Mouse (Mus musculus): ENCODE data around the gene Prkcb. TPM values are rescaled to one million over a fixed set of nuclear protein-coding genes. Genes with fewer than 3 reads are reported as not detected.

Prkcb gene
- polyA plus RNA-seq, 1 experiment from 2014 or later, result 6.2 TPM

- Histone ChIP-seq H3K36me3 (no peaks in the 10 kb centered on the region), H3K4me3 (no peak overlapping the region), H3K9me3 (no peaks in the 10 kb centered on the region), H3K27ac (replicated peaks) (no peak overlapping the region), H3K27me3 (replicated peaks) (no peaks in the 10 kb centered on the region), H3K4me2 (no peak overlapping the region), H3K9ac (0 out of 2 replicates have a peak overlapping the region, but pooled peaks have one; percentile 10), H3K4me1 (peaks cover 13% of the 10 kb centered on the region; the same call in 1 of the 2 replicates)
- WGBS, result 29% methylated on average over 6 of the region's 6 CpGs
- no peak for ATAC-seq (ENCODE audit: extremely low read depth, insufficient number of reproducible peaks, low FRiP score, low TSS enrichment)
These were observed 101.1 kb downstream of the Prkcb start for GRCm38 (mm10) chr7:122389633-122390032.

- 0 out of 2 replicates have a peak overlapping the region, but pooled peaks have one; percentile 10 for H3K9ac ChIP-seq
- H3K4me3 ChIP-seq, result no peak overlapping the region
- no peak overlapping the region for H3K4me2 ChIP-seq
- H3K9me3 ChIP-seq, result no peaks in the 10 kb centered on the region
- no peak for ATAC-seq (ENCODE audit: extremely low read depth, insufficient number of reproducible peaks, low FRiP score, low TSS enrichment)
- no peaks in the 10 kb centered on the region for H3K27me3 ChIP-seq (replicated peaks)
- no peak overlapping the region for H3K27ac ChIP-seq (replicated peaks)
- H3K36me3 ChIP-seq, result no peaks in the 10 kb centered on the region
- peaks cover 13% of the 10 kb centered on the region; the same call in 1 of the 2 replicates for H3K4me1 ChIP-seq
- 54% methylated on average over 5 of the region's 5 CpGs for WGBS
These were observed 101.6 kb downstream of the Prkcb start for GRCm38 (mm10) chr7:122390200-122390599.

DNA sequence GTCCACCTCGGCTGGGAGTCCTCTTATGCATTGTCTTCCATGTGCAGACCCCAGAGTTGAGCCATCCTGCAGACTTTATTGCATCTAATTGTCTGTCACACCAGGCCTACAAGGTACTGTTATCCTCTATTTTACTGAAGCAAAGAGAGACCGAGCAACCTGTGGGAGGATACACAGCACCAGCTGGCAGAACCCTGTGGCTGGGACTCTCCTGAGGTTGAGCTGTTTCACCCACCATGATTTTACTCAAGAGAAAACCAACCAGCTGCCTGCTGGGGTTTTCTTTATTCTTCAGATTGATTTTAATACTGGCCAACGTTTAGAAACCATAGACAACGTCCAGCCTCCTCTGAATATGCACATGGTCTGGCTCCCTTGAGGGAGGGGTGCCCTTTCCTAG, 102.1 kb downstream of the Prkcb start:
- H3K27me3 ChIP-seq (replicated peaks), result no peaks in the 10 kb centered on the region
- H3K9ac ChIP-seq, result no peak overlapping the region
- no peaks in the 10 kb centered on the region for H3K9me3 ChIP-seq
- no peak overlapping the region for H3K4me2 ChIP-seq
- no peaks in the 10 kb centered on the region for H3K36me3 ChIP-seq
- no peak overlapping the region for H3K4me3 ChIP-seq
- WGBS, result 67% methylated on average over 4 of the region's 4 CpGs
- peaks cover 13% of the 10 kb centered on the region; the same call in 1 of the 2 replicates for H3K4me1 ChIP-seq
- H3K27ac ChIP-seq (replicated peaks), result no peak overlapping the region
- ATAC-seq (ENCODE audit: extremely low read depth, insufficient number of reproducible peaks, low FRiP score, low TSS enrichment), result no peak

- ATAC-seq (ENCODE audit: extremely low read depth, insufficient number of reproducible peaks, low FRiP score, low TSS enrichment), result no peak
- Histone ChIP-seq H3K4me1 (peaks cover 13% of the 10 kb centered on the region; the same call in 1 of the 2 replicates), H3K27me3 (replicated peaks) (no peaks in the 10 kb centered on the region), H3K4me3 (no peak overlapping the region), H3K36me3 (no peaks in the 10 kb centered on the region), H3K4me2 (no peak overlapping the region), H3K9ac (no peak overlapping the region), H3K9me3 (no peaks in the 10 kb centered on the region), H3K27ac (replicated peaks) (no peak overlapping the region)
- 63% methylated on average over 3 of the region's 3 CpGs for WGBS
These were observed 102.8 kb downstream of the Prkcb start for GRCm38 (mm10) chr7:122391382-122391781.

GRCm38 (mm10) chr7:122393964-122394363, 105.4 kb downstream of the Prkcb start:
- Histone ChIP-seq H3K27me3 (replicated peaks) (no peaks in the 10 kb centered on the region), H3K4me1 (peaks cover 13% of the 10 kb centered on the region; the same call in 1 of the 2 replicates), H3K4me2 (no peak overlapping the region), H3K9me3 (no peaks in the 10 kb centered on the region), H3K27ac (replicated peaks) (no peak overlapping the region), H3K9ac (no peak overlapping the region), H3K36me3 (no peaks in the 10 kb centered on the region), H3K4me3 (no peak overlapping the region)
- 46% methylated on average over 5 of the region's 5 CpGs for WGBS
- ATAC-seq (ENCODE audit: extremely low read depth, insufficient number of reproducible peaks, low FRiP score, low TSS enrichment), result no peak

GRCm38 (mm10) chr7:122395159-122395975, 106.8 kb downstream of the Prkcb start:
- 63% methylated on average over 7 of the region's 7 CpGs for WGBS

DNA sequence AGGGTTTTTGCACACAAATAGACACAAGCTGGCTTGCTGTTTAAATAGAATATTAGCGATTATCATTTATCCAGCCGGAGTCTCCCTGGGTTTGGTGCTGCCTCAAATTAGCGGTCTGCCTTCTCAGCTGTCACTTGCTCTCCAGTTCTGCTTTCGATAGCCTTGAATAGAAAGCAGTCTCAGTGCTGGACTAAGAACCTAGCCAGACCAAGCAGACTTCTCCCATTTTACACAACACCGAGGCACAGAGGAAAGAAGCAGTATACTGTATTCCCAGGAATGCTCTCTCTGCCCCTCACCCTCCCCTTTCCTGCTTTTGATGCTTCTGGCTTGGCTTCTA, 107.4 kb downstream of the Prkcb start:
- no peak overlapping the region for H3K27ac ChIP-seq (replicated peaks)
- no peak overlapping the region for H3K9ac ChIP-seq
- H3K4me2 ChIP-seq, result no peak overlapping the region
- WGBS, result 76% methylated on average over 5 of the region's 5 CpGs
- H3K9me3 ChIP-seq, result no peaks in the 10 kb centered on the region
- H3K27me3 ChIP-seq (replicated peaks), result no peaks in the 10 kb centered on the region
- H3K4me3 ChIP-seq, result no peak overlapping the region
- no peaks in the 10 kb centered on the region for H3K4me1 ChIP-seq
- no peak for ATAC-seq (ENCODE audit: extremely low read depth, insufficient number of reproducible peaks, low FRiP score, low TSS enrichment)
- no peaks in the 10 kb centered on the region for H3K36me3 ChIP-seq

More at GRCm38 (mm10) chr7:122395159-122395975, 106.8 kb downstream of the Prkcb start:
- Histone ChIP-seq H3K4me3 (no peak overlapping the region), H3K27me3 (replicated peaks) (no peaks in the 10 kb centered on the region), H3K36me3 (no peaks in the 10 kb centered on the region), H3K4me2 (no peak overlapping the region), H3K9ac (no peak overlapping the region), H3K9me3 (no peaks in the 10 kb centered on the region), H3K4me1 (peaks cover 3% of the 10 kb centered on the region; the same call in 1 of the 2 replicates), H3K27ac (replicated peaks) (no peak overlapping the region)
- ATAC-seq (ENCODE audit: extremely low read depth, insufficient number of reproducible peaks, low FRiP score, low TSS enrichment), result no peak

DNA sequence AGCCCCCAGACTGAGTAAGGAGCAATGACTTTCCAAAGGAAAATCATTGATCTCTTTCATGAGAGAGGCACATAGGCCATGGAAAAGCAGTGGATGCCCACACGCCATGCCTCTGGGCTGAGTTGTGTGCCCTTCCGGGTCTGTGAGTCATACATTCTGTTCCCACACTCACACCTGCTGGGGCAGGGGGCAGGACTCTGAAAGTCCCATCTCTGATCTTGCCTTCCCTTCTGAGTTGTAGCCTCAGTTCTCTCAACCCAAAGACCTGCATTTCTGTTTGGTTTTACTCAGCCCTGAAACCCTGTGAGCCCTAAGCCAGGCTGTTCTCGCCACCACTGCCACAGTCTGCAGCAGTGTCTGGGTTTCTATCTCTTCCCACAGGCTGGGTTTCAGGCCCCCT, 109.1 kb downstream of the Prkcb start:
- 69% methylated on average over 3 of the region's 3 CpGs for WGBS
- Histone ChIP-seq H3K9me3 (no peaks in the 10 kb centered on the region), H3K4me3 (no peak overlapping the region)

DNA sequence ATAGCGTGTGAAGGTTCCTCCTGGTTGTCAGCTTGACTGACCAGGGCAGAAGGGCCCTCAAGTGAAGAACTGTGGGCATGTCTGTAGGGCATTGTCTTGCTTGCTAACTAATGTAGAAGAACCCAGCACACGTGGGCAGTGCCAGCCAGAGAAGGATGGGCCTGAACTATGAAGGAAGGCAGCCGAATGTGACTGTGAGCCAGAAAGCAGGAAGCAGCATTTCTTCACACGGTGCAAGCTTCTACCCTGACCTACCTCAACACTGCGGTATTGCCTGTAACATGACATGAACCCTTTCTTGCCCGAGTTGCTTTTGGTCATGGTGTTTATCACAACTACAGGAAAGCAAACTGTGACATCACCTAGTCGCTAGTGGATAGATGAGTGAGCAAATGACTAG, 113.5 kb downstream of the Prkcb start:
- H3K9ac ChIP-seq, result no peak overlapping the region
- no peak overlapping the region for H3K4me3 ChIP-seq
- 76% methylated on average over 7 of the region's 7 CpGs for WGBS
- no peaks in the 10 kb centered on the region for H3K36me3 ChIP-seq
- H3K9me3 ChIP-seq, result no peaks in the 10 kb centered on the region
- ATAC-seq (ENCODE audit: extremely low read depth, insufficient number of reproducible peaks, low FRiP score, low TSS enrichment), result no peak
- H3K4me2 ChIP-seq, result no peak overlapping the region
- H3K27me3 ChIP-seq (replicated peaks), result no peaks in the 10 kb centered on the region
- H3K4me1 ChIP-seq, result peaks cover 17% of the 10 kb centered on the region
- H3K27ac ChIP-seq (replicated peaks), result no peak overlapping the region

More for the DNA sequence above, 109.1 kb downstream of the Prkcb start:
- Histone ChIP-seq H3K36me3 (no peaks in the 10 kb centered on the region), H3K9ac (no peak overlapping the region), H3K4me1 (no peaks in the 10 kb centered on the region), H3K4me2 (no peak overlapping the region), H3K27ac (replicated peaks) (no peak overlapping the region), H3K27me3 (replicated peaks) (no peaks in the 10 kb centered on the region)
- ATAC-seq (ENCODE audit: extremely low read depth, insufficient number of reproducible peaks, low FRiP score, low TSS enrichment), result no peak

DNA sequence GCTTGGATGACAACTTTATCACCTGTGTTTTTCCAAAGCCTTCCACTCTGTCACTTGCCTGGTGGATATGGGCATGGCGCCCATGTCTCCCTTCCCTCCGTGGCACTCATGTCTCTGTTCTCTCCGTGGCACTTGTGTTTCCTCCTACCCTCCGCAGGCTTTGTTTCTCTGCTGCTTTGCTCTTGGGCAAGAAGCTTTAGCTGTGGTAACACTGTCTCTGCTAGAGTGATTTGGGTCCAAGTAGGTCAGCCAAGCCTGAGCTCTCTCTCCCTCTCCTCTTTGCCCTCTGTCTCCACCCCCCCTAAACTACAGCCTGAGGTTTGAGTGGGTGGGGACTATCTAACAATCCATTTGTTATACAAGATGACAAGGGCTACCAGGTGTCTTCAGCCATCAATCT, 114.8 kb downstream of the Prkcb start:
- H3K4me1 ChIP-seq, result peaks cover 17% of the 10 kb centered on the region
- no peak overlapping the region for H3K4me3 ChIP-seq
- H3K9ac ChIP-seq, result no peak overlapping the region
- 76% methylated on average over 4 of the region's 4 CpGs for WGBS
- no peak overlapping the region for H3K4me2 ChIP-seq
- no peaks in the 10 kb centered on the region for H3K27me3 ChIP-seq (replicated peaks)
- no peaks in the 10 kb centered on the region for H3K9me3 ChIP-seq
- no peak for ATAC-seq (ENCODE audit: extremely low read depth, insufficient number of reproducible peaks, low FRiP score, low TSS enrichment)
- no peak overlapping the region for H3K27ac ChIP-seq (replicated peaks)
- H3K36me3 ChIP-seq, result no peaks in the 10 kb centered on the region

GRCm38 (mm10) chr7:122404571-122405393, 116.2 kb downstream of the Prkcb start:
- H3K27me3 ChIP-seq (replicated peaks), result no peaks in the 10 kb centered on the region
- no peak for ATAC-seq (ENCODE audit: extremely low read depth, insufficient number of reproducible peaks, low FRiP score, low TSS enrichment)
- peak overlapping the region; percentile 59 for H3K4me2 ChIP-seq
- peak overlapping the region; percentile 24 for H3K4me3 ChIP-seq
- H3K9me3 ChIP-seq, result no peaks in the 10 kb centered on the region
- H3K27ac ChIP-seq (replicated peaks), result peak overlapping the region; percentile 63
- peak overlapping the region; percentile 48 for H3K9ac ChIP-seq
- no peaks in the 10 kb centered on the region for H3K36me3 ChIP-seq
- WGBS, result 2% methylated on average over 21 of the region's 21 CpGs
- peaks cover 17% of the 10 kb centered on the region for H3K4me1 ChIP-seq
